Mouse (Mus musculus) layer of hippocampus, postnatal 14 days (tissue): ENCODE measurements around the gene Taf1c. TPM values are rescaled to one million over a fixed set of nuclear protein-coding genes. Genes with fewer than 3 reads are reported as not detected.

Experiments
- DNase-seq, 2 experiments: peaks; one replicate each; pipeline ENCODE4 v3.0.0; 2021 to 2022; ENCODE audit warnings: low spot score in 2 of 2, mixed read lengths in 1 of 2
- total RNA-seq, 2 experiments: library from RNA; stranded (reverse); gene quantifications; 2 replicates each; pipeline ENCODE4 v1.2.3; 2021

Gene Taf1c
- total RNA-seq, 2 experiments from 2014 or later: 10.0 to 11.8 TPM

DNA sequence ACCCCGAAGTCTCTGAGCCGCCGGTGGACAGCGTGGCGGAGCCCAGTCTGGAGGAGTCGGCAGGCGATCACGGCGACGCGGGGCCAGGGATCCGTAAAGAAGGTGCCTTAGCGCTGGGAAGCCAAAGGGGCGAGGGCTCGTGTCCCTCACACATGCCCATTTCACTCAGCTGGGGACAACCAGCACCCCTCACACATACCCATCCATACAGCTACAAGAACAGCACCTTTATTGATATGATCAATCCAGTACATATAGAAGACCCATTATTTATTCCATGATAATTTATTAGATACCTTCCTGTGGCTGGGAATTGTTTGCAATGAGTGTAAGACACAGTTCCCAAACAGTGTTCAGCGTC, 29.7 kb downstream of the Taf1c start:
- no peak for DNase-seq

DNA sequence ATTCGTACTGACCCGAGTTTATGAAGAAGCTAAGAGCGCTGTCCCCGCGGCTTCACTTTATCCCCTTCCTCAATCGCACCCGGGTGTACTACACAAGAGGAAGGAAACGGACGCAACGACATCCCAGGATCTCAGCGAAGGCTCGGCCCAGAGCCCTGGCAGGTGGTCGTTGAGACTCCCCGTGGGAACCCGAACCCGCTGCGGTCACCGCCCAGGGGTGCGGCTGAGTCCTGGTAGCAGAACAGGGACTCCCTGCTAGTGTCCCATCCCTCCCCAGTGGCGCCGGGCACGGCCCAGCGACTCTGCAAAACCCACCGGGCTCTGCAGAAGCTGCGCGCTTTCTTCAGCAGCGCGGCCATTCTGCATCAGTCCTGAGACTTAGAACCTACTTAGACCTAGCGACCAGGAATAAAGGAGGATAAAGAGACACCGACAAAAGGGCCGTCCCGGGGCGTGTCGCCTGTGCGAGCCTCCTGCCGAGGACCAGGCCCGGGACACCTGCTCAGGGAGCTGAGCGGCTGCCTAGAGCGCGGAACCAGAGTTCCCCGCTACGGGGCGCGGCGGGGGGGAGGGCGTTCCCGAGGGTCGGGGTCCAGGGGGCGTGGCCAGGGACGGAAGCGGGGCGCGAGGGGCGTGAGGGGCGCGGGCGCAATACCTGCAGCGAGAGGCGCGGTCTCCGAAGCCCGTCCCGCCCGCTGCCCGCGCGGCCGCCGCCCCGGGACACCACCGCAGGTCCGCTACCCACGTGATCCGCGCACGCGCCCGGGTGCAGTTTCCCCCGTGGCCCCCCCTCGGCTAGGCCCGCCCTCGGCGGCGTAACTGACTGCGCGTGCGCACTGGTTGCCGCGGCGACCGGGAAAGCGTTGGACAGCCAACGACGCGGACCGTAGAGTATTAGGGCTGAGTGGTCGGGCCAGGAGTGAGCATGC, 30.3 kb downstream of the Taf1c start, which contains the start of the genes Hsdl1 and Dnaaf1:
Gene Hsdl1, minus strand, starts transcription at position 747 of the 929 bp plus-strand sequence.
Gene Dnaaf1, plus strand, starts transcription at position 799 of the 929 bp plus-strand sequence.
- DNase-seq: peak; percentile 94 to 95

DNA sequence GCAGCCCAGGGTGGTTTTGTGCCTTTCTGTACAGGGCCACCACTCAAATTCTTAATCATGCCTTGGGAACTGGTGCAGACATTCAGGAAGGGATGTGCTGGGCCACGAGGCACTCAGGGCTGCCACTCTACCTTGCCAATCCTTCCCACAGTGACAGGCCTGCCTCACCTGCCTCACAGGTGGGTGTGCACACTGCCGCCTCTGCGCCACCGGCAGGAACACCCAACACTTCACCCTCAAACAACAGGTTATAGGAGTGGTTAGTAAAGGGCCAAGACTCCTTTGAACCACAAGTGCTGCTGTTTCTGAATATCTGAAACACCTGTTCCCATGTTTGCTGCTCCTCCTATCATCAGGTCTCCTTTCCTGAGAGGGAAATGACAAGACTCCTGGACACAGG, 32.6 kb downstream of the Taf1c start:
- DNase-seq: no peak

DNA sequence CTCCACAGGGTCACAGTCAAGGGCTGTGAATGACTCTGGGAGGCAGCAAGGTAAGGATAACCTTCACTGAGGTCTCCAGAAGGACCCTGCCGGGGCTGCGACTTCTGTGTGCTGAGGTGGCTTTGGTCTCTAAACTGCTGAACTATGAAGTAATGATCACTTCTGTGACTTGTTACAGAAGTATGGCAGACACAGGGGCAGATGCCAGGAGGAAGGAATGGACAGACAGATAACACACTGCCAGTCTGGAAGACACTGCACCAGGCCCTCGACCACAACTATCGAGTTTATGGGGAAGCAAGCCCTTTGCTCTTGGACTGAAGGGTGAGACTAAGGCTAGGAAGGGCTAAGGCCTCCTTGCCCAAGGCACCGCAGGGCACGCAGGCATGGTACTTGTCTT, 33.9 kb downstream of the Taf1c start:
- DNase-seq: no peak

DNA sequence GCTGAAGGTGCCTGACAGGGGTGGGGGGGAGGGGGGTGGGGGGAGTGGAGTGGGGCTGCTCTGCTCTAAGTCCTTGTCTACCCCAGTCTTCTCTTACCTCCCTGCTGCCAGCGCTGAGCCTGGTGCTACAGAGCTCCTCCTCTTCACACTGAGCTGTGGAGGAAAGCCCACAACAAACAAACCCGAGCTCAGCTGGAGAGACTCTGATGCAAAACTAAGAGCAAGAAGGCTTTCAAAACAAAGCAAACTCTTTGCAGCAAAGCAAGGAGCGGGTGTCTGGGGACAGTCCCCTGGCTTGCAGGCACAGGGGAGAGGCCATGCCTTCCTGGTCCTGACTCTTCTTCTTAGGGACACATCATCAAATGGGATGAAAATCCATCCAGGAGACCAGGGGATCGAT, 35.1 kb downstream of the Taf1c start:
- DNase-seq: no peak

DNA sequence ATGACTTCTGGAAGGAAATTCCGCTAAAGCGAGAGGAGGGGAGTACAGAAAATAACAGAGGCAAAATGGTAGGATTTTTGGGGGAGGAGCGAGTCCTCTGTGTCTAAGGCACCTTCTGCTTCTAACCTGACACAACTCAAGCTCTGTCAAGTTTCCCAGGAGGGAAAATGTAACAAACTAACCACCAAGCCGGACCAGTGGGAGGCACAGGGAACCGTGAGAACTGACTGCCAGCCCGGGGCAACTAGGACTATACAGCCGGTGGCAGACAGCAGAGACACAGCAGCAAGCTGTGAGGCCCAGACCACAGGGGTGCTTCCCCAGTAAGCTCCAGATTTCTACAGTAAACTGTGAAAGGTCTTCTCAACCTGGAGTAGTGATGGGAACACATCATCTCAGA, 36.1 kb downstream of the Taf1c start:
- DNase-seq: no peak

DNA sequence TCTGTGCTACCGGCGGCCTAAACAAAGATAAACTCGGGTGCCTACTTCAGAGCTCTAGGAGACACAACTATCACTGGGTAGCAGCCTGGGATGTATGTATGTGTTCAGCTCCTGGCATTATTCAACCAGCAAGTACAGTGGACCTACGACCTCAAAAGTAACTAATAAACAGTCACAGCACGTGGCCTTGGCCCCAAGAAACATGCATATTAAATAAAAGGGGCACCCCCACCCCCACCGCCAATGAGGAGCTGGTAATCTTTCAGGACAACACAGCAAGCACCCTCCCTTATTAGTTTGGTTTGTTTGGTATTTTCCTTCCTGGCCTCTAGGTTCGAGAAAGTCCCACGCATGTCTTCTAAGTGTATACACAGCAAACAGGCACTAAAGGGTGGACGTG, 36.8 kb downstream of the Taf1c start:
- no peak for DNase-seq

DNA sequence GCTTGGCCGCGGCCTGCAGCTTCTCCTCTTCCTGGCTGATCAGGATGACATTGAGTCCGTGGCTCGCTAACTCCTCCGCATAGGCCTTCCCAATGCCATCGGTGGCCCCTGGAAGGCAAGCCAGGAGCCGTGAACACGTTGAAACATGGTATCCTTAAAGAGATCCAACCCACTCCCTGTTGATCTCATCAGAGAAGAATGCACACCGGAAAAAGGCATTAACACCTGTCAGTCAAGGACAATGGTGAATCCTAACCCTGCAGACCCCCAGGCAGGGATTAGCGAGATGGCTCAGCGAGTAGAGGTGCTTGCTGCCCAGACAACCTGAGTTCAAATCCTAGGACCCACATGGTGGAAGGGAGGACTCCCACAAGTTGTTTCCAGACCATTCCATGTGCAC, 38.7 kb downstream of the Taf1c start:
- DNase-seq: no peak

DNA sequence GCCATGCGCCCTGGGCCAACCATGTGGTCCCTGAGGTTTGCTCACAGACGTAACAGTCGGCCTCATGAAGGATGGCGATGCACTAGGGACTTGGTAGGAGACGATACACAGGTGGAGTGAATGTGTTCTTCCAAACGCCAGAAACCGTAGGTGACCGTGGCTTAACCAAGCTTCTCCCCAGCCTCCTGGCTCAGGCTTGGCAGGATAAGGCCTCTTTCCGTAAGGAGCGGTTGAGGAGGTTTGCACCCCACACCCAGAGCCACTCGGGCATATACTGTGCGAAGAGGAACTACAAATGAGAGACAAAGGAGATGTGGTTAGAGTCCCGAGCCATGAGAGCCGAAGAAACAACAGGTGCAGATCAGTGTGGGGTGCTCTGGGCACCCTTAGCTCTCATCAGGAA, 41.2 kb downstream of the Taf1c start:
- no peak for DNase-seq

DNA sequence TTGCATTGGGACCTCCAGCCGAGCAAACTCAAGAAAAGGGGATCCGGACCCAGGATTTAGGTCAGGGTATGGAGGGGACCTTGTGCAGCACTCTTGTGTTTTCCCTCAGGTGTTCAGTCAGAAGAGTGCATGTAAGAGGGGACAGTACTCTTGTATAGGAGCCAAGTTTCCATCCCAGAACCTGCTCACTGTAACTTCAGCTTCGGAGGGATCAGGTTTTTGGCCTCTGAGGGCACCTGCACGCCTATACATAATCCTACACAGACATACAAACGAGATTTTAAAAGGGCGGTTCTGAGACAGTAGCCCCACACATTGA, 45.7 kb downstream of the Taf1c start:
- no peak for DNase-seq

DNA sequence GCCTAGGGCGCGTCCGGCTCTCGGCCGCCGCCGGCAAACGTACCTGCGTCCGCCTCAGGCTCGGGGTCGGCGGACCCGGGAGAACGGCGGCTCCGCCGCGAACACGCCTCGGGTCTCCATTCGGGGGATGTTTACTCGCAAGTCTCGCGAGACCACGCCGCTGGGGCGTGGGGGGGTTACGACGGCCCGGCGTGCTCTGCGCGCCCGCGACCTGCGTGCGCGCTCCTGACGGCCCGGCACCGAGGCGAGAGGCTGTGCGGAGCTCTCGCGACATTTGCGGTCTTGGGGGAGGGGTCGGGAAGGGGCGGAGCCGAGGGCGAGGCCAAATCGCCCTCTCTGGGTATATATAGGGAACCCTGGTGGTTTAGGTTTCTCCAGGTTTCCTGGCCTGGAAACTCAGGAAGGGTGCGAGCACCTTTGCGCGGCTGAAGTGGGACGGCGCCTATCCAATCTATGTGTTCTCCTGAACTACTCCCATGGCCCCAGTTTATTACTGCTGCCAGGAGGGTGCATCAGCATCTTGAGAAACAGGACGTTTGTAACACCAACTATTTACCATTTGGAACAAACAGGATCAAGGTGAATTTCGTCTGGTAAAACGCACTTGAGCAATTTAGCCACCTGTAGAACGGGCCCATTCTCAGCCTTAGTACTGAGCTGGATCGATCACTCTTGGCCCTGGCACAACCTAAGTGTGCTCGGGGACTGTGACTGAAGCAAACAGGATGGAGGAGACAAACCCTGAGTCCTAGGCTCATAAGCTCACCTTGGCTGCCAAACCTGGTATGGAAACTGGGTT, 46.2 kb downstream of the Taf1c start, which contains the start of gene Mbtps1:
Gene Mbtps1, minus strand, starts transcription at position 133 of the 799 bp plus-strand sequence.
- peak; percentile 97 to 98 for DNase-seq

DNA sequence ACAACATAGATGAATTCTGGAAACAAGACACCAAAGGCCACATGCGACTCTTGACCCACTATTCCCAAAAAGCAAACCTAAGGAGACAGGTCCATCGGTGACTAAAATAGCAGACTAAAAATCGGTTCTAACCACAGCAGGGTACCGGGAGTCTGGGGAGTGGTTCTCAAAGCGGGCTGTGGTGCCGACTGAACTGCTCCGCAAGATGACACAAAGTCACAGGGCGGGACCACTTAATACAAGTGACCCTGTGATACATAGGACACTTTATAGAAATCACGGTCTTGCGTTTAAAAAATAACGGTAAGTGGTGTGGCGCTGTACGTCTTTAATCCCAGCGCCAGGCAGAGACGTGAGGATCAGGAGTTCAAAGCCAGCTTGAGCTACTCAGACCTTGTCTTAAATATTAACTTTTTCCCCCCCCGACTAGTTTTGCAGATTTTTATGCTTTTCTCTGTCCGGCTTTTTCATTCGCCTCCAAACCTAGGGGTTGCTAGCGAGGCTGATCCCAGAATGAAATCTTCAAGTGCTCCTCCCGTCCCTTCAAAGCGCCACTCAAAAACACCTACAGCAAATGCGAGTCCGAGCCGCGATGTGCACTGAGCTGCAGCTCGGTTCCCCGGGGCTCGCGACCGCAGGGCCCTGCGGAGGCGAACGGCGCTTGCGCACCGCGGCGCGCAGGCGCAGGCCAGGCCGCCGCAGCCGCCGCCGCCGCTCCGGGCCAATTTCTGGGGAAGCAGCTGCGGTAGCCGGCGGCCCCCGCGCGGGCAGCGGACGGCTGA, 47.0 kb downstream of the Taf1c start:
- DNase-seq: no peak

DNA sequence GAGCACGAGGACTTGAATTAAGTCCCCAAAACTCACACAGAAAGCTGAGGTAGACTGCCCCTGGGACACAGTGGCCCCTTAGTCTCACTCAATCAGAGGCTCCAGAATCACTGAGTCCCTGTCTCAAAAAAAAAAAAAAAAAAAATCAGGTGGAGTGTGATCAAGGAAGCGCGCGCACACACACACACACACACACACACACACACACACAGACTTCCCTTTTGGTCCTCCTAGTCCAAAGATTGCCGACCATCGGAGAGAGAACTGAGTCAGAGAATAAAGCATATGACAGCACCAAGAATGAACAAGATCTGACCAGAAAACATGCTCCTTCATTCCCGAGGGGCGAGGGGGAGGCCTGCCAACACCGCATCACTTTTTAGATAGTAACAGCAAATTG, 47.9 kb downstream of the Taf1c start:
- no peak for DNase-seq

DNA sequence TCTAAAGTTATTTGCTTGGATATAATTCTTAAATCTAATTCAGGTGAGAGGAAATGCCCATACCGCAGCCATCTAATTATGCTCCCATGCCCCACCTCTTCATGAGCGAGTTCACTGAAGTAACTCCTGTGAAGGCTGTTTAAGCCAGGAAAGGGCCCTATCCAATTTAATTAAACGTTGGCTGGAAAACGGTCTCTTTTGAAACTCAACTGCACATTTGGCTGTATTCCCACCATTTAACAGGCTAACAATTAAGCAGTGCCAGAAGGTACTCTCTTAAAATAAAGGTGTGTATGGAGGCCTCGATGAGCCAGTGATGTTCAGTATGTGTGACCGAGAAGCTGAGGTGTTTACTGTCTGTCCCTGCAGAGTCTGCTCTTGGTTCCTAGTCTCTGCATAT, 49.2 kb downstream of the Taf1c start:
- no peak for DNase-seq

DNA sequence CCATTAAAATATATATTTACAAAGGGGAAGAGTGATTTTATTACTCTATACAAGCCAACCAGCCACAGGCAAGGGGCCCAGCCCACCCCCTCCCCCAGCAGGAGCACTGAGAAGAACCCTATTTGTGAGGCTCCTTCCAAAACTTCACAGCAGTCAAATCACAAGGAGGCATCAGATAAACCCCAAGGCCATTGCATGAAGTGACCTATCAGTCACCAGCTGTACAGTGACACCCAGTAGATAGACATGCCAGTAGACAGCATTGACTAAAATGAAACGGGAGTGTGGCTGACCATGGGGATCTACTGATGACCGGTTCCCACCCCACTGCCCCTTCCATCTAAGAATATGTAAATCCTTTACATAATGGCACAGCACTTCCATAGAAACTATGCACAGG, 52.1 kb downstream of the Taf1c start:
- no peak for DNase-seq

DNA sequence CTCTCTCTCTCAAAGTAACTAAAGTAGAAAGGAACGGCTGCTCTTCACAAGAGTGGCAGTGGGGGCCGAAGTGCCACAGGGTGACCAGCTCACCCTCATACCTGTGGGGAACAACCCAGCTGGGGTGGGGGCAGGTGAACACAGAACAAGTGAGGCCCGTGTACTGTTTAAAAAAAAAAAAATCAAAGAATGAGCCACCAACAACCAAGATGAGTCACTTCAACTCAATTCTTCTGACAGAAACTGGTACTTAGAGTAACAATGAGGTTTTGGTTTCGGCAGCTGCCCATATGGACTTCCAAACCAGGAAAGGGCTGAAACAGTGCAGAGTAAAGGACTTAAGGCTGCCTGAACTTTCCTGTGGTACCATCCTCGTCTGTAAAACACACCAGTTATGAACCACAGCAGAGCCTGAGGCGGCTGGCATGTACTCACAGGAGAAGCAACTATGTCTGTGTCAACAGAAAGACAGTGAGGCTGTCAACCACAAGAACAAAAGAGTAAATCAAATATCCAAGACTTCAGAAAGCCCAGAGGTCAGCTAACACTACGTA, 56.4 kb downstream of the Taf1c start:
- no peak for DNase-seq

Other genes starting within 250 kb of the Taf1c start
- gene Mlycd, start 210.3 kb downstream of the Taf1c start, total RNA-seq: 10 to 100 TPM; 24.1 to 27.0 TPM
- 1 to 10 TPM in 1 of 2 experiments, under 1 TPM in 1; 0.19 to 1.2 TPM for gene Osgin1, start 171.1 kb downstream of the Taf1c start, total RNA-seq
- 100 to 1,000 TPM; 126 to 129 TPM for gene Necab2, start 158.5 kb downstream of the Taf1c start, total RNA-seq
- under 1 TPM; 0.23 to 0.29 TPM for gene Slc38a8, start 103.5 kb downstream of the Taf1c start, total RNA-seq
- 10 to 100 TPM; 63.6 to 69.8 TPM for gene Mbtps1, start 46.5 kb downstream of the Taf1c start, total RNA-seq
- 10 to 100 TPM; 39.1 to 40.8 TPM for gene Hsdl1, start 30.0 kb downstream of the Taf1c start, total RNA-seq
- gene Dnaaf1, start 30.0 kb downstream of the Taf1c start, total RNA-seq: under 1 TPM; 0.32 to 0.48 TPM
- under 1 TPM in 1 of 2 experiments, not detected in 1; 0.16 TPM for gene Adad2, start 7.5 kb upstream of the Taf1c start, total RNA-seq
- gene Kcng4, start 30.5 kb upstream of the Taf1c start, total RNA-seq: 1 to 10 TPM; 2.9 to 3.3 TPM
- gene Wfdc1, start 61.1 kb upstream of the Taf1c start, total RNA-seq: 1 to 10 TPM; 6.9 to 8.2 TPM
- 1 to 10 TPM; 1.7 to 2.9 TPM for gene Atp2c2, start 94.8 kb upstream of the Taf1c start, total RNA-seq
- 10 to 100 TPM; 16.2 to 19.5 TPM for gene Tldc1, start 173.2 kb upstream of the Taf1c start, total RNA-seq
- 100 to 1,000 TPM; 103 to 114 TPM for gene Cotl1, start 235.3 kb upstream of the Taf1c start, total RNA-seq